Mouse (Mus musculus) intestine, postnatal 0 days (tissue): Measurements from ENCODE around the gene Neurog1. TPM values are rescaled to one million over a fixed set of nuclear protein-coding genes. Genes with fewer than 3 reads are reported as not detected.

Source experiments
- ATAC-seq: fragments of 200-750 bp; cut with Nextera tagmentation; 2 replicates; pipeline ENCODE4 v1.8.0; 2017; ENCODE audit warnings: mild to moderate bottlenecking, moderate TSS enrichment, moderate library complexity
- H3K27ac ChIP-seq: fragments of 300-500 bp; sonication (generic); 2 replicates; pipeline ENCODE4 v1.5.1; 2014; ENCODE audit warnings: mild to moderate bottlenecking, low read depth, low read length, moderate library complexity
- H3K27me3 ChIP-seq: fragments of 300-500 bp; sonication (generic); replicated peaks from 2 replicates; pipeline ENCODE4 v1.6.1; 2014; ENCODE audit warnings: low read length, mixed read lengths; ENCODE audit not compliant: control insufficient read depth, insufficient read depth
- H3K36me3 ChIP-seq: fragments of 300-500 bp; sonication (generic); 2 replicates; pipeline ENCODE4 v1.6.1; 2014; ENCODE audit warnings: mild to moderate bottlenecking, moderate library complexity; ENCODE audit not compliant: control insufficient read depth, insufficient read depth
- H3K4me1 ChIP-seq: fragments of 300-500 bp; sonication (generic); replicated peaks from 2 replicates; pipeline ENCODE4 v1.6.1; 2014; ENCODE audit warnings: antibody characterized with exemption, low read length, mixed read lengths; ENCODE audit not compliant: control insufficient read depth, insufficient read depth
- H3K4me2 ChIP-seq: fragments of 300-500 bp; sonication (generic); replicated peaks from 2 replicates; pipeline ENCODE4 v1.6.1; 2014; ENCODE audit warnings: low read depth, mild to moderate bottlenecking, moderate library complexity
- H3K4me3 ChIP-seq: fragments of 300-500 bp; sonication (generic); 2 replicates; pipeline ENCODE4 v1.5.1; 2014; ENCODE audit warnings: low read depth, low read length
- H3K9ac ChIP-seq: fragments of 300-500 bp; sonication (generic); 2 replicates; pipeline ENCODE4 v1.6.1; 2014; ENCODE audit warnings: mild to moderate bottlenecking, low read depth, low read length
- H3K9me3 ChIP-seq: fragments of 300-500 bp; sonication (generic); 2 replicates; pipeline ENCODE4 v1.6.1; 2016; ENCODE audit warnings: mixed run types; ENCODE audit not compliant: control insufficient read depth
- CTCF ChIP-seq: sonication (generic); IDR thresholded peaks from 2 replicates; pipeline ENCODE4 v1.5.1; 2016; ENCODE audit warnings: low read depth, mild to moderate bottlenecking, control low read depth, antibody characterized with exemption, moderate library complexity
- WGBS: fragments of 180-500 bp; shearing (Covaris S2); extraction: QIAGEN DNeasy Blood & Tissue Kit; methylation state at CpG from one replicate; pipeline ENCODE4 v1.1.7; 2014; 5-methylcytosine and 5-hydroxymethylcytosine counted together
- polyA plus RNA-seq: library from polyadenylated mRNA; unstranded; fragments of >200 nt; fragmentation: Nextera tagmentation; extraction: Ambion mirVana; gene quantifications from 2 replicates; pipeline ENCODE4 v1.2.1, GENCODE M21; 2015

Neurog1 gene
- polyA plus RNA-seq, 1 experiment from 2014 or later, result not detected

GRCm38 (mm10) chr13:56240012-56240770 is 11.8 kb downstream of the Neurog1 start:
- Histone ChIP-seq H3K4me1 (no peaks in the 10 kb centered on the region), H3K27me3 (peaks cover 7% of the 10 kb centered on the region), H3K27ac (no peak overlapping the region), H3K9me3 (peaks cover 3% of the 10 kb centered on the region; the same call in 1 of the 2 replicates), H3K36me3 (no peaks in the 10 kb centered on the region), H3K4me3 (no peak overlapping the region), H3K4me2 (no peak overlapping the region), H3K9ac (no peak overlapping the region)
- no peak for ATAC-seq
- WGBS, result 65% methylated on average over 16 of the region's 16 CpGs
- TF ChIP-seq CTCF, result no peak

GRCm38 (mm10) chr13:56237905-56238304 is 14.1 kb downstream of the Neurog1 start:
- Histone ChIP-seq H3K27ac (no peak overlapping the region), H3K9me3 (peaks cover under 1% of the 10 kb centered on the region; the same call in 1 of the 2 replicates)
- no peak for ATAC-seq

GRCm38 (mm10) chr13:56236194-56236593 is 15.8 kb downstream of the Neurog1 start:
- H3K4me1 ChIP-seq, result no peaks in the 10 kb centered on the region
- no peak overlapping the region for H3K4me2 ChIP-seq
- WGBS, result 17% methylated on average over 7 of the region's 7 CpGs
- no peak for ATAC-seq
- H3K27ac ChIP-seq, result no peak overlapping the region
- no peak overlapping the region for H3K9ac ChIP-seq
- no peak for TF ChIP-seq CTCF
- H3K4me3 ChIP-seq, result no peak overlapping the region
- H3K36me3 ChIP-seq, result no peaks in the 10 kb centered on the region
- no peaks in the 10 kb centered on the region for H3K9me3 ChIP-seq
- peaks cover 8% of the 10 kb centered on the region for H3K27me3 ChIP-seq

More at GRCm38 (mm10) chr13:56237905-56238304, 14.1 kb downstream of the Neurog1 start:
- no peak overlapping the region for H3K4me3 ChIP-seq
- no peaks in the 10 kb centered on the region for H3K4me1 ChIP-seq
- no peaks in the 10 kb centered on the region for H3K36me3 ChIP-seq
- no peak overlapping the region for H3K9ac ChIP-seq
- 82% methylated on average over 10 of the region's 10 CpGs for WGBS
- no peak overlapping the region for H3K4me2 ChIP-seq
- peaks cover 3% of the 10 kb centered on the region for H3K27me3 ChIP-seq
- no peak for TF ChIP-seq CTCF

GRCm38 (mm10) chr13:56228790-56229189 is 23.2 kb downstream of the Neurog1 start:
- H3K27ac ChIP-seq, result no peak overlapping the region
- H3K36me3 ChIP-seq, result no peaks in the 10 kb centered on the region
- no peak overlapping the region for H3K4me3 ChIP-seq
- H3K9ac ChIP-seq, result no peak overlapping the region
- TF ChIP-seq CTCF, result no peak
- H3K9me3 ChIP-seq, result no peaks in the 10 kb centered on the region
- no peaks in the 10 kb centered on the region for H3K4me1 ChIP-seq
- 18% methylated on average over 7 of the region's 7 CpGs for WGBS
- H3K27me3 ChIP-seq, result peaks cover 38% of the 10 kb centered on the region
- no peak overlapping the region for H3K4me2 ChIP-seq
- no peak for ATAC-seq

- H3K4me3 ChIP-seq, result no peak overlapping the region
- no peak overlapping the region for H3K9ac ChIP-seq
- H3K36me3 ChIP-seq, result no peaks in the 10 kb centered on the region
- no peak overlapping the region for H3K27ac ChIP-seq
- H3K27me3 ChIP-seq, result peaks cover 59% of the 10 kb centered on the region
- no peaks in the 10 kb centered on the region for H3K4me1 ChIP-seq
- TF ChIP-seq CTCF, result no peak
- no peak overlapping the region for H3K4me2 ChIP-seq
- 23% methylated on average over 10 of the region's 10 CpGs for WGBS
- ATAC-seq, result no peak
- no peaks in the 10 kb centered on the region for H3K9me3 ChIP-seq
Observed at GRCm38 (mm10) chr13:56226175-56226954, 25.6 kb downstream of the Neurog1 start.

GRCm38 (mm10) chr13:56223625-56224024 is 28.3 kb downstream of the Neurog1 start:
- Histone ChIP-seq H3K4me3 (no peak overlapping the region), H3K27me3 (peaks cover 61% of the 10 kb centered on the region), H3K36me3 (no peaks in the 10 kb centered on the region), H3K9ac (no peak overlapping the region), H3K9me3 (no peaks in the 10 kb centered on the region), H3K4me2 (no peak overlapping the region), H3K27ac (no peak overlapping the region), H3K4me1 (no peaks in the 10 kb centered on the region)
- TF ChIP-seq CTCF, result no peak
- ATAC-seq, result no peak
- WGBS, result 9% methylated on average over 21 of the region's 21 CpGs
